Mouse (Mus musculus) liver, embryonic 14.5 days (tissue): ENCODE data around the gene Acoxl. TPM values are rescaled to one million over a fixed set of nuclear protein-coding genes. Genes with fewer than 3 reads are reported as not detected.

ENCODE experiments used
- ATAC-seq: fragments of 200-750 bp; cut with Nextera tagmentation; 2 replicates; pipeline ENCODE4 v1.8.0; 2017; ENCODE audit warnings: moderate number of reproducible peaks, mild to moderate bottlenecking, moderate library complexity; ENCODE audit not compliant: insufficient read depth
- DNase-seq, 3 experiments: peaks; one replicate each; pipeline ENCODE4 v3.0.0-alpha.2; 2012 to 2013; ENCODE audit warnings: low read depth in 3 of 3, low spot score in 3 of 3
- H3K27ac ChIP-seq: fragments of 300-500 bp; sonication (generic); 2 replicates; pipeline ENCODE4 v1.5.1; 2014; ENCODE audit warnings: moderate library complexity, mild to moderate bottlenecking, control low read depth, inconsistent platforms
- H3K27me3 ChIP-seq: fragments of 300-500 bp; sonication (generic); 2 replicates; pipeline ENCODE4 v1.6.1; 2014; ENCODE audit warnings: mild to moderate bottlenecking, low read length, moderate library complexity; ENCODE audit not compliant: control insufficient read depth, insufficient read depth
- H3K36me3 ChIP-seq: fragments of 300-500 bp; sonication (generic); replicated peaks from 2 replicates; pipeline ENCODE4 v1.6.1; 2014; ENCODE audit warnings: low read depth; ENCODE audit not compliant: control insufficient read depth, insufficient read depth
- H3K4me1 ChIP-seq, 2 experiments: fragments of 200-500 bp in 1 of 2; fragments of 300-500 bp in 1 of 2; sonication (generic) in 1 of 2; replicated peaks; 2 replicates each; pipeline ENCODE4 v1.6.1; 2012 to 2014; ENCODE audit warnings: antibody characterized with exemption in 1 of 2, inconsistent platforms in 1 of 2, low read length in 1 of 2; ENCODE audit not compliant: control insufficient read depth in 2 of 2, insufficient read depth in 2 of 2
- H3K4me2 ChIP-seq: fragments of 300-500 bp; sonication (generic); 2 replicates; pipeline ENCODE4 v1.6.1; 2014; ENCODE audit warnings: low read depth, mild to moderate bottlenecking, control low read depth, moderate library complexity
- H3K4me3 ChIP-seq, 2 experiments: fragments of 200-500 bp in 1 of 2; fragments of 300-500 bp in 1 of 2; sonication (generic) in 1 of 2; 2 replicates each; pipeline ENCODE4 v1.5.1; 2012 to 2014; ENCODE audit warnings: low read depth in 2 of 2, low read length in 2 of 2, mild to moderate bottlenecking in 2 of 2, control low read depth in 1 of 2, inconsistent platforms in 1 of 2, moderate library complexity in 1 of 2; ENCODE audit not compliant: insufficient read depth in 1 of 2
- H3K9ac ChIP-seq: fragments of 300-500 bp; sonication (generic); replicated peaks from 2 replicates; pipeline ENCODE4 v1.6.1; 2014; ENCODE audit warnings: mild to moderate bottlenecking, control low read depth, moderate library complexity
- H3K9me3 ChIP-seq: fragments of 300-500 bp; sonication (generic); 2 replicates; pipeline ENCODE4 v1.6.1; 2016; ENCODE audit warnings: low read length, mixed read lengths; ENCODE audit not compliant: control insufficient read depth
- CTCF ChIP-seq: IDR thresholded peaks from 2 replicates; pipeline ENCODE4 v1.5.1; 2016; ENCODE audit warnings: antibody characterized with exemption, low read depth, control low read depth
- EP300 ChIP-seq: IDR thresholded peaks from 2 replicates; pipeline ENCODE4 v1.6.1; 2016; ENCODE audit warnings: antibody characterized with exemption, low read depth
- whole genome bisulfite sequencing: fragments of 180-500 bp; shearing (Covaris S2); extraction: QIAGEN DNeasy Blood & Tissue Kit; methylation state at CpG from one replicate; pipeline ENCODE4 v1.1.7; 2014; ENCODE audit not compliant: insufficient replicate concordance; 5-methylcytosine and 5-hydroxymethylcytosine counted together
- polyA plus RNA-seq, 2 experiments: library from polyadenylated mRNA; depleted of rRNA in 1 of 2; stranded (reverse) in 1 of 2; unstranded in 1 of 2; fragments of >200 nt; fragmentation: Nextera tagmentation in 1 of 2; extraction: Ambion mirVana in 1 of 2; gene quantifications; 2 replicates each; pipeline versions ENCODE4 v1.2.1 to v1.2.3; 2012 to 2014

Gene Acoxl
- polyA plus RNA-seq, 2 experiments: not detected

GRCm38 (mm10) chr2:127832103-127832832, 6.4 kb upstream of the Acoxl start:
- H3K36me3 ChIP-seq: no peaks in the 10 kb centered on the region; the same call in 1 of the 2 replicates
- DNase-seq: no peak
- H3K4me1 ChIP-seq: peaks cover 6 to 8% of the 10 kb centered on the region in 2 experiments
- ATAC-seq: peak; percentile 9; the same call in 1 of the 2 replicates
- H3K27me3 ChIP-seq: no peaks in the 10 kb centered on the region
- peak overlapping the region; percentile 84 for H3K4me2 ChIP-seq
- no peak overlapping the region for H3K27ac ChIP-seq
- H3K9me3 ChIP-seq: no peaks in the 10 kb centered on the region
- H3K9ac ChIP-seq: peak overlapping the region; percentile 45
- WGBS: 25% methylated on average over 11 of the region's 11 CpGs
- H3K4me3 ChIP-seq: peak overlapping the region; percentile 47 to 95
- TF ChIP-seq CTCF (no peak), EP300 (no peak)

- 10% methylated on average over 2 of the region's 2 CpGs for WGBS
- Histone ChIP-seq H3K4me3 (no peak overlapping the region), H3K4me1 (peaks cover 6 to 8% of the 10 kb centered on the region in 2 experiments), H3K36me3 (no peaks in the 10 kb centered on the region; the same call in 1 of the 2 replicates), H3K27me3 (peaks cover 2% of the 10 kb centered on the region), H3K9ac (no peak overlapping the region), H3K9me3 (no peaks in the 10 kb centered on the region), H3K27ac (no peak overlapping the region), H3K4me2 (peak overlapping the region; percentile 84; the same call in 1 of the 2 replicates)
- DNase-seq (peak; percentile 50 to 59 (median 56)), ATAC-seq (no peak)
- TF ChIP-seq CTCF: peak; percentile 73
- TF ChIP-seq EP300: no peak
These were observed 5.9 kb upstream of the Acoxl start for GRCm38 (mm10) chr2:127832833-127833190.

- Histone ChIP-seq H3K4me1 (no peaks in the 10 kb centered on the region), H3K9me3 (no peaks in the 10 kb centered on the region), H3K4me3 (no peak overlapping the region), H3K36me3 (no peaks in the 10 kb centered on the region), H3K27ac (no peak overlapping the region), H3K4me2 (no peak overlapping the region), H3K27me3 (peaks cover 27% of the 10 kb centered on the region), H3K9ac (no peak overlapping the region)
- TF ChIP-seq EP300 (no peak), CTCF (no peak)
- WGBS: 23% methylated on average over 11 of the region's 11 CpGs
- ATAC-seq: no peak
- no peak for DNase-seq
These were observed 749 bp downstream of the Acoxl start for GRCm38 (mm10) chr2:127839425-127839824.

GRCm38 (mm10) chr2:127841402-127841801, 2.7 kb downstream of the Acoxl start:
- Histone ChIP-seq H3K9ac (no peak overlapping the region), H3K36me3 (no peaks in the 10 kb centered on the region), H3K27me3 (peaks cover 27% of the 10 kb centered on the region), H3K4me1 (no peaks in the 10 kb centered on the region), H3K9me3 (no peaks in the 10 kb centered on the region), H3K4me3 (no peak overlapping the region), H3K4me2 (no peak overlapping the region), H3K27ac (no peak overlapping the region)
- ATAC-seq (no peak), DNase-seq (no peak)
- TF ChIP-seq EP300 (no peak), CTCF (no peak)
- 53% methylated on average over 1 of the region's 1 CpGs for WGBS

GRCm38 (mm10) chr2:127842421-127842820, 3.7 kb downstream of the Acoxl start:
- 44% methylated on average over 3 of the region's 3 CpGs for WGBS
- Histone ChIP-seq H3K4me3 (no peak overlapping the region), H3K27me3 (peaks cover 27% of the 10 kb centered on the region), H3K4me2 (no peak overlapping the region), H3K27ac (no peak overlapping the region), H3K9ac (no peak overlapping the region), H3K4me1 (no peaks in the 10 kb centered on the region), H3K36me3 (no peaks in the 10 kb centered on the region), H3K9me3 (no peaks in the 10 kb centered on the region)
- DNase-seq (no peak), ATAC-seq (no peak)
- TF ChIP-seq EP300 (no peak), CTCF (no peak)
